Mouse (Mus musculus) adrenal gland, adult (tissue): ENCODE measurements around the gene Map3k6.

Experiments
- DNase-seq, 2 experiments: peaks; one replicate each; pipeline ENCODE4 v3.0.0; 2022 to 2023; ENCODE audit warnings: low spot score in 1 of 2; ENCODE audit not compliant: inconsistent age in 2 of 2

Map3k6 gene

DNA sequence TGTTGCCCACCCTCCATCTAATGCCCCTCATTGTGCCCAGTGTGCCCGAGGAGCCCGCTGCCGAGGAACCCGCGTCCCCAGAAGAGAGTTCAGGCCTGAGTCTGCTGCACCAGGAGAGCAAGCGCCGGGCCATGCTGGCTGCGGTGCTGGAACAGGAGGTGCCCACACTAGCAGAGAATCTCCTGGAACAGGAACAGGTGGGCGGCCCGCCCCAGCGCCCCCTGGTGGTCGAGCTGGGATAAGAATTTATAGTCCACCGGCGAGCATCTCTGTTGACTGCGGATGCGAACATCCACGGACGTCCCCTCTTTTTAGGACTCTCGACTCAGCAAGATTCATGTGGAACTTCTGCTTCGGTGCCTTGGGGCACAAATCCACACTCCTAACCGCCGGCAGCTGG, 10.0 kb downstream of the Map3k6 start:
- DNase-seq, result peak; percentile 77 to 91

DNA sequence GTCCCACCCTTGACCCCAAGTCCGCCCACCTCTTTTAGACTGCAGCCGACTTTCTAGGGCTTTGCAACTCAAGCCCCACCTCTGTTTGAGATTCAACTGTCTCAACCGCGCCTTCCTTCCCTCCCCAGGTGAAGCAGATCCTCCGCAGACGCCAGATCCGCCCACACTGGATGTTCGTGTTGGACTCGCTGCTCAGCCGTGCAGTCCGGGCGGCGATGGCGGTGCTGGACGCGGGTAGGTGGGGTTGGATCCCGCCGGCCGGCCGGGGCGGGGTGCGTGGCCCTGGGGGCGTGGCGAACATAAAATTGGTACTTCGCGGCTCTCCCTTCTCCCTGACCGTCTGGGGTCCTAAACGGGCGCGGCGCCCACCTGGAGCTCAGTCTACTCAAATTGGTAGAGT, 10.6 kb downstream of the Map3k6 start:
- peak in 1 of 2 experiments; percentile 17 for DNase-seq

DNA sequence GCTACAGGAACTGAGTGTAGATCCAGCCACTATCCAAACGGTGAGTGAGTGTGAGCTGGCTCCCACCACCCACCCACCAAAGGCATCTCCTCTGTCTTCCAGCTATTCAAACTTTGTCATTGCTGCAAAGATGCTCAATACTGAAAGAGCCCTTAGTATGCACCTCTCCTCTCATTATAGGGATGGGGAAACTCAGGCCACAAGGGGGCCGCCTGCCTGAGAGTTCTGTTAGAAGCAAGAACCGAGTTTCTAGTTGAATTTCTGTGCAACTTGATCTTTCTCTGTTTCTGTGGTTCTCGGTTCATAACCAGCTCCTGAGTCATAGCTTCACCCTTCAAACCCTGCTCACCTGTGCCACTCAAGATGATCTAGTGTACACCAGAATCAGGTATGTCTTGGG, 11.5 kb downstream of the Map3k6 start:
- DNase-seq, result no peak

DNA sequence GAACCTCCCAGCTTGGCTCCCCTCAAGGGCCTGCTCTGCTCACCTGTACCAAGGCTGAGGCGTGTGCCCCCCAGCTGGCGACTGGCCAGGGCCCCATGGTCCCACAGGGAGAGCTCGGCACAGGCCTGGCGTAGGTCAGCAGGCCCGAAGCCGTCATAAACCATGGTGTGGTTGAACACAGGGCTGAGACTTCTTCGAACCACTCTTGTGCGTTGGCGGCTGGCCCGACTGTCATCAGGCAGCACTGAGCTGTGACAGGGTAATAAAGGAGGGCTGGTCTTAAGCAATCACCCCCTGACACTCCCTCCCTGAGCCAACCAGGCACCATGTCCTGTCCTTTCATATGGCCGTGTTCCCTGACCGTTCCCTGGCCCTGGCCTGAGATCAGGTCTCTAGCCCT, 12.8 kb downstream of the Map3k6 start:
- DNase-seq, result no peak

DNA sequence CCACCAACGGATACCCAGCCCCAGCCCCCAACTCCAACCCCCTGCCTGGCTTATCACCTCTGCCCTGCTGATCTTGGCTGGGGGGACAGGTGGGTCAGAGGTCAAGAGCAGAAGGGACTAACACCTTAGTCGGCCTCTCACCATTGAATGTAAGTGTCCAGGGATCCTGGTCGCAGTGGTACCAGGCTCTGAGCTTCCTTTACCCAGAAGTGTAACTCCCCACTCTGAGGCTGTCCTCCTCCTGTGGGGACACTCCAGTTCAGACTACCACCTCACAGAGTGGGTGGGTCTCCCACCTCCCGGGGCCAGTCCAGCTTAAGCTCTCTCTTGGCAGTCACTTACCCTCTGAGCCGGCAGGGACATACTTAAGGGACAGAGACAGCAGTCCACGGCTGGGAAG, 14.8 kb downstream of the Map3k6 start:
- DNase-seq, result no peak

DNA sequence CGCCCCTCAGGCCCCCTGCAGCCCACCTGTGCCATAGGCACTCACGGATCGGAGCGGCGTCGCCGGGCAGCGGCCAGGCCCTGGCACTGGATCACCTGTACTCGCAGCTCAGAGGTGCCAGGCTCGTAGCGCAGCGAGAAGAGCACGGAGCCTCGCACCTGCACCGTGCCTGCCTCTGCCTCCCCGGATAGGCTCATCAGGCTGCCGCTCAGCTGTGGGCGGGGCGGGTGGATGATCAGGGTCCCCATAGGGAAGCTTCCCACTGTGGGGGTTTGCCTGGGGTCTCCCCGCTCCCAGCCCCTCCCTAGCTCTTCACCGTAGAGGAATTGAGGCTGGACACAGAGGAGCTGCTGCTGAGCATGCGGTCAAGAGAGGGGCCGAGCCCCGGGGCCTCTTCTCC, 16.2 kb downstream of the Map3k6 start:
- DNase-seq, result no peak

GRCm38 (mm10) chr4:133257230-133257629, 16.6 kb downstream of the Map3k6 start:
- DNase-seq, result no peak

- no peak for DNase-seq
These were observed 17.3 kb downstream of the Map3k6 start for GRCm38 (mm10) chr4:133257798-133258408.

DNA sequence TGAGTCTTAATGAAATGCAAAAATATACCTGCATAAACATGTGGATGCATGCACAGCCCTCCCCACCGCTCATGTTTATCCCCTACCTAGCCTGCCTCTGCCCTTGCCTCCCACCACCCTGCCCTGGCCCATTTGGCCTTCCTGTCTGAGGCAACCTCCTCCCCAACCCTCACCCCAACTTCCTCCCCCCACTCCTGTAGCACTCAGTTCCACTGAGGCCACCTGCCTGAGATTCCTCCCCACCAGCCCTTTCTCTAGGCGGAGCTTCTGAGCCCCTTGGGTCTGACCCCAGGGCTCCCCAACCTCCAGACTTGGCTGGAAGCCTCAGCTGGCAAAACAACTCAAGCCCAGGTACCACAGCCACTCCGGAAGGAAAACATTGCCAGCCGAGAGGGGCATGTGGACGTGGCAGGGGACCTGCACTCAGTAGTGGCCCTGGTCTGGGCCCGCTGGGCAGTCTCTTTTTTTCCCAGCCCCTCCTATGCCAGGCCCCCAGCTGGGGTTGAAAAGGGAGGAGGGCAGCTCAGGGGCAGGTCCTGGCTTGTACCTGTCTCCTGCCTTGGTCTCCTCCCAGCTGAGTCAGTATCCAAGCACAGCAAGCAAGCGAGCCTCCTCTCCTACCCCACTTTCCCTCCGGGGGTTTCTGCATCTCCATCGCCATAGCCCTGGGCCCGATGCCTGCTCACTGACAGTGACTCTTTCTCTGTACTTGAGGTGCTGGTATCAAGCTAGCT, 21.2 kb downstream of the Map3k6 start:
- no peak for DNase-seq

DNA sequence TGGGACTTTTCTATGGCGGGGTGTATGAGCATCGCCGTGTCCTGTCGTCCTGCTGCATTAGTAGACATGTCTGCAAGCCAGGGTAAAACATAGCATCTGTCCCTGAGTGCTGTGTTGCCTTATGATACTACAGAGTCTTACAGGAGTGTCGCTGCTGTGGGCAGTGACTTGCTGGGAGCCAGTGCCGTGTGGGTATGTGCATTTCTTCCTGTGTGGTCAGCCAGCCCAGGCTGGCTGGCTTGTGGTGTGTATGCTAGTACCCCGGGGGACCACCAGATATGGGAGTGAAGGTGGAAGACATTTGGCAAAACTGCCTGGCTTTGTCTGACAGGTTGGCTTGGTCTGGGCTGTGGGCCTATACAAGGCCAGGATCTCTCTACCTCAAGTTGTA, 21.8 kb downstream of the Map3k6 start:
- DNase-seq, result no peak

GRCm38 (mm10) chr4:133262882-133263281, 22.3 kb downstream of the Map3k6 start, which contains the start of gene Sytl1:
Gene Sytl1, minus strand, starts transcription at chr4:133263113.
- no peak for DNase-seq

- DNase-seq, result no peak
These were observed 23.1 kb downstream of the Map3k6 start for GRCm38 (mm10) chr4:133263756-133264155.

DNA sequence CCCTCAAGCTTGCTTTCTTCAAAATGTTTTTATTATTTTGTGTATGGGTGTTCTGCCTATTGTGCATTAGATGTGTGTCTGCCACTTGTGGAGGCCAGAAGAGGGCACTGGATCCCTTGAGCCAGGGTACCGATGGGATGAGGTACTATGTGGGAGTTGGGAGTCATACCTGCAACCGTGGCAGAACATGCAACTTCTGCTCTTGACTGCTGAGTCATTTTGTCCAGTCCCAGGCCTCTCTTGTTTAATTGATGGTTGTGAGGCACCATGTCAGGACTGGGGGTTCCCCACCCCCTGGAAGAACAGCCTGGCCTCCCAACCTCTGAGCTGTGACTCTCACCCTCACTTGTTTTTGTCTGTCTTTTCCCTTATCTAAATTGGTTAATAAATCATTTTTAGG, 23.9 kb downstream of the Map3k6 start:
- DNase-seq, result no peak

DNA sequence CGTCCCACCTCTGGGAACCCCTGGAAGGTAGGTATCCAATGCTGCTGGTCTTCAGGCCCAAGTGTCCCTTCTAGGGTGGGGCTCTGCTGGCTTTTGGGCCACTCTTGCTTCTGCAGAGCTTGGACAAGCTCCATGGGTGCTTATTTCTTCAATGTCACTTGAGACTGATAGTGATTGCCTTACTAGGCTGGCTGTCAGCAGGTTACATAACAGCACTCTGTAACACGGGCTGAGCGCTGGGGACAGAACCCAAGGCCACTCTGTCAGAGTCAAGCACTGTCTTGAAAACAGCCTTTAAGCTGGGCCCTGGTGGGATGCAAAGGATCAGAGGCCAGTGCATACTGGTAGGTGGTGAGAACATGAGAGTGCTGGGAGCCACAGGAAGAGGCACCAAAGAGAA, 24.7 kb downstream of the Map3k6 start:
- DNase-seq, result peak; percentile 72 to 90

DNA sequence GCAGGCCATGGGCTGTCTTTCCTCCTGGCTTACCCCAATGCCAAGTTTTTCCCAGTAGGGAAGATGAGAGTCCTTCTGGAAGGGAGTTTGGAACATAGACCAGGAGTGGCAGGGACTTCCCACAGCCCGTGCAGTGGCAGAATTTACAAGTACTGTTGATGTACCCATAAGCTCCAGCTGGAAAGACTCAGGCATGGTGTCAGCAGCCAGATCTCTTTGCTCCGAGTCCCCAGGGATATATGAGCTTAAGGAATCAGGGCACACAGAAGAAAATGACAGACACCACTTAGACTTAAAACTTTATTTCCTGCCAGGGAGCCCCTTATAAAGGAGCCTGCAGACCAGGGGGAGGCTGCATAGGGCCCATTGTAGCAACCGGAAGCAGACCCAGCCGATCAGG, 25.1 kb downstream of the Map3k6 start:
- no peak for DNase-seq

- DNase-seq, result peak in 1 of 2 experiments; percentile 62
These were observed 25.7 kb downstream of the Map3k6 start for GRCm38 (mm10) chr4:133266248-133266880.

DNA sequence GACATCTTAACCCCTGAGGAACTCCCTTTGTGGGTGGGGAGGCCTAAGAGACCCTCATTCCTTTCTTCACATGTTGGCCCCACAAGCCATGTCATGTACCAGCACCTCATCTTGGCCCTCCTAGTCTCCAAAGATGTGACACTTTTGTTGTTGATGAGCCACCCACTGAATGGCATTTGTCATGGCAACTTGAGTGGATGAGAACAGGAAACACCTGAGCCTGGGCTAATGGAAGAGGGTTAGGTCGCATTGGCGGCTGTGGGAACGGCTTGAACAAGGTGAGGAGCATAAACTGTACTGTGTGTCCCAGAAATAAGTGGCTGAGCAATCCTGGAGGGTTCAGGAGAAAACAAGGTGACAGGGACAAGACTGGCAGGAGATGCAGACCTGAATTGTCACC, 28.3 kb downstream of the Map3k6 start:
- DNase-seq, result no peak

GRCm38 (mm10) chr4:133269596-133269995, 29.0 kb downstream of the Map3k6 start:
- DNase-seq, result peak; percentile 87 to 94

DNA sequence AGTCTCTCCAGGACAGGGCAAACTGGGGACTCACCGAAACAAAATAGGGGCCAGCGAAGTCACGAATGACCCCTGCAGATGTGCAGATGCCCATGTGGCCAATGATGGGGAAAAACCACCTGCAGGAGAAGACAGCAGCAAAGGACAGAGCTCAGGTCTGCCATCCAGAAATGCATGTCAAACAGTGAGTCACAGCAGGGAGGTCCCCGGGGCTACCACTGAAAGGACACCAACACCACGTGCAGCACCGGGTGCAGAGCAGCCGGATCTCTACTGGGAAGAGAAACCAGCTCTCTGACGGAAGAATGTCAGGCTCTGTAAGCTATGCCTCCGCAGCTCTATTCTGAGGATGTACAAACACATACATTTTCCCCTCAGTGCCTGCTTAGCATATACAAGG, 30.3 kb downstream of the Map3k6 start:
- peak; percentile 61 to 79 for DNase-seq

DNA sequence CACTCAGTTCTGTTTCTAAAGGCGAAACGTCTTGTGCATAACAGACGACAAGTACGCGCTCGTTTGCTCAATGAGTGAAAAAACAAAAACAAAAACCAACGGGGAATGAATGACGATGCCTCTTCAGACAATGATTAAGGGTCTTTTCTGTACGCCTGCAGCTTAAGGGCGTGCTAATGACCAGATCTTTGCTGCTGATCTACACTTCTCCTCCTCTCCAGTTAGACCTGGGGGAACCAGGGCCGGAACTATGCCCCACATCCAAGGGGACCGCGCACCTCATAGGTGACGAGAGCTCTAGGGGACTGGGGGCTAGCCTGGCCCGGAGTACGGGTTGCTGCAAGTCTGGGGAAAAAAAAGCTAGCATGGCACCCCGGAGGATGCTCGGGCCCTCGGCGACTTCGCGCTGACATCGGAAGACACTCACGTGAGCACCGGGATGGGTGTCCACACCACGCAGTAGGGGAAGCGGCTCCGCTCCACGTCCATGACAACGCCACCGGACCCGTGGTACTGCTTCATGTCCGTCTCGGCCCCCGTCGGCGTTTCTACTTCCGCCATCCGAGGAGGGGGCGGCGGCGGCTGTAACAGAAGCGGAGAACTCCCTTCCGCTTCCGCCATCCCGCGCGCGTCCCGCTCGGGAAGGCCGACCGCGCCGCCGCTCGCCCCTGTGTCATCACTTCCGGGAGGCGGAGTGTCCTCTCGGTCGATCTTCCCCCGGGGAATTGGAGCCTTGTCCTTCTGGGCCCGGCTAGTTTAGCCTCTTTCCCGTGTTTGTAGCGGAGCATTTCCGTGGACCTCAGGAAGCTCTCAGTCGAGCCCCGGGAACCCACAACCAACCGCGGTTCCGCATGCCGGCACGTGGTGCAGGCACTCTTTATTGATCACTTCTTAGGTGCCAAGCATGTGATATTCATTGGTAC, 36.7 kb downstream of the Map3k6 start, which contains the start of gene Tmem222:
Gene Tmem222, minus strand, starts transcription at position 689 of the 923 bp plus-strand sequence.
- DNase-seq, result peak; percentile 97 to 99

- no peak for DNase-seq
These were observed 37.4 kb downstream of the Map3k6 start for GRCm38 (mm10) chr4:133278067-133278466.
